Mouse (Mus musculus) heart, adult 2 months (tissue): ENCODE measurements around the gene Apobec2.
"Not testable (repeated sequence)": the region's sequence is repeated elsewhere in the genome, so short reads cannot be mapped to it uniquely, and the experiment has no call there.

Experiments
- CTCF ChIP-seq: fragments of 200-600 bp; IDR thresholded peaks from 2 replicates; pipeline ENCODE4 v1.8.1; 2022; ENCODE audit warnings: antibody characterized with exemption, mild to moderate bottlenecking, moderate library complexity
- EP300 ChIP-seq: fragments of 200-500 bp; IDR thresholded peaks from 2 replicates; pipeline ENCODE4 v1.6.1; 2011; ENCODE audit warnings: low read depth, low read length, control low read depth; ENCODE audit not compliant: insufficient read depth
- POLR2A ChIP-seq: fragments of 200-500 bp; IDR thresholded peaks from 2 replicates; pipeline ENCODE4 v1.6.1; 2011; ENCODE audit warnings: mild to moderate bottlenecking, low read depth, low read length, control low read depth; ENCODE audit not compliant: insufficient read depth

GRCm38 (mm10) chr17:48474282-48474681, 41.6 kb upstream of the Apobec2 start:
- TF ChIP-seq EP300, POLR2A, CTCF: not testable (repeated sequence)
